Mouse (Mus musculus): ENCODE data around the gene Ccdc148.

- TF ChIP-seq CTCF (IDR thresholded peaks at IDR 0.05; ENCODE audit: extremely low read depth, insufficient read length, insufficient replicate concordance, low read depth, low read length) (no peak), POLR2A (IDR thresholded peaks at IDR 0.05; ENCODE audit: low read depth, low read length) (no peak)
Measured at GRCm38 (mm10) chr2:58832253-58832980, 328.1 kb downstream of the Ccdc148 start.

Data from small intestine, adult 2 months (tissue).